Mouse (Mus musculus): Measurements from ENCODE around the gene Orm3.

Gene Orm3

GRCm38 (mm10) chr4:63371890-63372289, 15.9 kb downstream of the Orm3 start:
- DNase-seq = peak; percentile 48

- no peak for DNase-seq
Observed at GRCm38 (mm10) chr4:63373404-63373803, 17.4 kb downstream of the Orm3 start.

GRCm38 (mm10) chr4:63374331-63374730, 18.4 kb downstream of the Orm3 start:
- DNase-seq = no peak

GRCm38 (mm10) chr4:63375367-63375766, 19.4 kb downstream of the Orm3 start:
- peak; percentile 66 for DNase-seq

- DNase-seq = no peak
Observed at GRCm38 (mm10) chr4:63377483-63377882, 21.5 kb downstream of the Orm3 start.

- DNase-seq = no peak
Observed at GRCm38 (mm10) chr4:63382676-63383369, 26.9 kb downstream of the Orm3 start.

- DNase-seq = no peak
Observed at GRCm38 (mm10) chr4:63383474-63383873, 27.5 kb downstream of the Orm3 start.

- no peak for DNase-seq
Observed at GRCm38 (mm10) chr4:63384262-63384661, 28.3 kb downstream of the Orm3 start.

GRCm38 (mm10) chr4:63385253-63385652, 29.3 kb downstream of the Orm3 start:
- DNase-seq = no peak

GRCm38 (mm10) chr4:63385784-63386183, 29.8 kb downstream of the Orm3 start:
- DNase-seq = no peak

- DNase-seq = no peak
Observed at GRCm38 (mm10) chr4:63388029-63388428, 32.1 kb downstream of the Orm3 start.

- no peak for DNase-seq
Observed at GRCm38 (mm10) chr4:63389121-63389886, 33.3 kb downstream of the Orm3 start.

GRCm38 (mm10) chr4:63389887-63390528, 34.0 kb downstream of the Orm3 start:
- DNase-seq = no peak

- DNase-seq = no peak
Observed at GRCm38 (mm10) chr4:63391322-63391721, 35.4 kb downstream of the Orm3 start.

- DNase-seq = no peak
Observed at GRCm38 (mm10) chr4:63397981-63398537, 42.1 kb downstream of the Orm3 start.

GRCm38 (mm10) chr4:63398854-63399609, 43.1 kb downstream of the Orm3 start:
- peak; percentile 47 for DNase-seq

- DNase-seq = no peak
Observed at GRCm38 (mm10) chr4:63399691-63400270, 43.8 kb downstream of the Orm3 start.

- no peak for DNase-seq
Observed at GRCm38 (mm10) chr4:63400541-63401306, 44.8 kb downstream of the Orm3 start.

- DNase-seq = no peak
Observed at GRCm38 (mm10) chr4:63401620-63402019, 45.7 kb downstream of the Orm3 start.

GRCm38 (mm10) chr4:63402056-63402455, 46.1 kb downstream of the Orm3 start:
- no peak for DNase-seq

GRCm38 (mm10) chr4:63402558-63402957, 46.6 kb downstream of the Orm3 start:
- DNase-seq = peak; percentile 59
